Mouse (Mus musculus) liver, embryonic 12.5 days (tissue): Measurements from ENCODE around the gene Endog. TPM values are rescaled to one million over a fixed set of nuclear protein-coding genes. Genes with fewer than 3 reads are reported as not detected.

ENCODE experiments used
- ATAC-seq: fragments of 200-750 bp; cut with Nextera tagmentation; 2 replicates; pipeline ENCODE4 v1.8.0; 2017; ENCODE audit warnings: moderate number of reproducible peaks, mild to moderate bottlenecking, moderate library complexity
- H3K27ac ChIP-seq: fragments of 300-500 bp; sonication (generic); 2 replicates; pipeline ENCODE4 v1.5.1; 2016; ENCODE audit warnings: mild to moderate bottlenecking
- H3K27me3 ChIP-seq: fragments of 300-500 bp; sonication (generic); replicated peaks from 2 replicates; pipeline ENCODE4 v1.6.1; 2016; ENCODE audit warnings: mild to moderate bottlenecking, moderate library complexity
- H3K36me3 ChIP-seq: fragments of 300-500 bp; sonication (generic); 2 replicates; pipeline ENCODE4 v1.6.1; 2016; ENCODE audit warnings: mild to moderate bottlenecking, moderate library complexity
- H3K4me1 ChIP-seq: fragments of 300-500 bp; sonication (generic); 2 replicates; pipeline ENCODE4 v1.6.1; 2016
- H3K4me2 ChIP-seq: fragments of 300-500 bp; sonication (generic); 2 replicates; pipeline ENCODE4 v1.6.1; 2016; ENCODE audit warnings: mild to moderate bottlenecking, moderate library complexity
- H3K4me3 ChIP-seq: fragments of 300-500 bp; sonication (generic); 2 replicates; pipeline ENCODE4 v1.5.1; 2016; ENCODE audit warnings: mild to moderate bottlenecking, moderate library complexity
- H3K9ac ChIP-seq: fragments of 300-500 bp; sonication (generic); 2 replicates; pipeline ENCODE4 v1.6.1; 2016; ENCODE audit warnings: mild to moderate bottlenecking, moderate library complexity
- H3K9me3 ChIP-seq: fragments of 300-500 bp; sonication (generic); replicated peaks from 2 replicates; pipeline ENCODE4 v1.6.1; 2016; ENCODE audit warnings: mild to moderate bottlenecking, moderate library complexity
- WGBS: fragments of 180-500 bp; shearing (Covaris S2); methylation state at CpG from one replicate; pipeline ENCODE4 v1.1.7; 2016; ENCODE audit not compliant: insufficient replicate concordance; 5-methylcytosine and 5-hydroxymethylcytosine counted together
- polyA plus RNA-seq: library from polyadenylated mRNA; unstranded; fragments of >200 nt; fragmentation: Nextera tagmentation; extraction: Ambion mirVana; gene quantifications from 2 replicates; pipeline ENCODE4 v1.2.1, GENCODE M21; 2016

Endog gene
- polyA plus RNA-seq, 1 experiment from 2014 or later: 23.0 TPM

- peak; percentile 49; the same call in 1 of the 2 replicates for ATAC-seq
- Histone ChIP-seq H3K9me3 (no peaks in the 10 kb centered on the region), H3K36me3 (0 out of 2 replicates have a peak, but pooled peaks cover 5% of the 10 kb centered on the region), H3K27ac (no peak overlapping the region; the same call in 1 of the 2 replicates), H3K4me1 (peaks cover 21% of the 10 kb centered on the region), H3K4me3 (no peak overlapping the region), H3K4me2 (no peak overlapping the region), H3K9ac (no peak overlapping the region), H3K27me3 (no peaks in the 10 kb centered on the region)
- WGBS: 64% methylated on average over 4 of the region's 4 CpGs
These were observed 26.7 kb downstream of the Endog start for GRCm38 (mm10) chr2:30198021-30198420.

- Histone ChIP-seq H3K4me2 (no peak overlapping the region), H3K36me3 (no peaks in the 10 kb centered on the region), H3K9ac (no peak overlapping the region), H3K4me3 (no peak overlapping the region), H3K9me3 (no peaks in the 10 kb centered on the region), H3K4me1 (peaks cover 35% of the 10 kb centered on the region), H3K27me3 (no peaks in the 10 kb centered on the region), H3K27ac (peak overlapping the region; percentile 49)
- 33% methylated on average over 1 of the region's 1 CpGs for WGBS
- ATAC-seq: no peak
These were observed 28.7 kb downstream of the Endog start for GRCm38 (mm10) chr2:30199984-30200383.

GRCm38 (mm10) chr2:30200388-30200925, 29.2 kb downstream of the Endog start:
- 64% methylated on average over 5 of the region's 5 CpGs for WGBS
- H3K27me3 ChIP-seq: no peaks in the 10 kb centered on the region
- H3K9ac ChIP-seq: no peak overlapping the region
- H3K27ac ChIP-seq: peak overlapping the region; percentile 37
- no peaks in the 10 kb centered on the region for H3K9me3 ChIP-seq
- H3K36me3 ChIP-seq: no peaks in the 10 kb centered on the region
- no peak overlapping the region for H3K4me3 ChIP-seq
- no peak for ATAC-seq
- H3K4me2 ChIP-seq: no peak overlapping the region
- peaks cover 39% of the 10 kb centered on the region for H3K4me1 ChIP-seq

GRCm38 (mm10) chr2:30203439-30203838, 32.1 kb downstream of the Endog start:
- no peaks in the 10 kb centered on the region for H3K9me3 ChIP-seq
- 65% methylated on average over 7 of the region's 7 CpGs for WGBS
- no peak overlapping the region for H3K27ac ChIP-seq
- ATAC-seq: no peak
- H3K9ac ChIP-seq: no peak overlapping the region
- H3K36me3 ChIP-seq: no peaks in the 10 kb centered on the region
- no peak overlapping the region for H3K4me3 ChIP-seq
- H3K27me3 ChIP-seq: no peaks in the 10 kb centered on the region
- H3K4me1 ChIP-seq: peaks cover 42% of the 10 kb centered on the region
- no peak overlapping the region for H3K4me2 ChIP-seq

GRCm38 (mm10) chr2:30205255-30205628, 33.9 kb downstream of the Endog start:
- Histone ChIP-seq H3K4me1 (peaks cover 31% of the 10 kb centered on the region), H3K27me3 (no peaks in the 10 kb centered on the region), H3K9me3 (no peaks in the 10 kb centered on the region), H3K4me3 (peak overlapping the region; percentile 80), H3K9ac (peak overlapping the region; percentile 77), H3K27ac (peak overlapping the region; percentile 81), H3K4me2 (peak overlapping the region; percentile 92), H3K36me3 (no peaks in the 10 kb centered on the region)
- ATAC-seq: peak; percentile 33
- 1% methylated on average over 13 of the region's 13 CpGs for WGBS

GRCm38 (mm10) chr2:30205629-30206357, 34.5 kb downstream of the Endog start, which contains the start of gene Kyat1:
Gene Kyat1, minus strand, starts transcription at chr2:30205847.
- Histone ChIP-seq H3K27ac (peak within 1 kb of the TSS; percentile 81), H3K4me1 (peaks cover 31% of the 10 kb centered on the region), H3K27me3 (no peaks in the 10 kb centered on the region), H3K36me3 (no peaks in the 10 kb centered on the region), H3K9me3 (no peaks in the 10 kb centered on the region), H3K4me2 (peak within 1 kb of the TSS; percentile 92), H3K9ac (peak within 1 kb of the TSS; percentile 77), H3K4me3 (peak within 1 kb of the TSS; percentile 80)
- 1% methylated on average over 44 of the region's 44 CpGs for WGBS
- peak; percentile 90 for ATAC-seq

- no peak for ATAC-seq
- H3K36me3 ChIP-seq: no peaks in the 10 kb centered on the region
- H3K27ac ChIP-seq: no peak overlapping the region
- H3K4me3 ChIP-seq: no peak overlapping the region
- H3K9me3 ChIP-seq: no peaks in the 10 kb centered on the region
- H3K27me3 ChIP-seq: no peaks in the 10 kb centered on the region; the same call in 1 of the 2 replicates
- H3K4me1 ChIP-seq: peaks cover 31% of the 10 kb centered on the region
- 83% methylated on average over 4 of the region's 4 CpGs for WGBS
- no peak overlapping the region for H3K4me2 ChIP-seq
- no peak overlapping the region for H3K9ac ChIP-seq
These were observed 36.1 kb downstream of the Endog start for GRCm38 (mm10) chr2:30207401-30207800.

- Histone ChIP-seq H3K4me3 (no peak overlapping the region), H3K4me2 (no peak overlapping the region), H3K27me3 (no peaks in the 10 kb centered on the region; the same call in 1 of the 2 replicates), H3K4me1 (peaks cover 31% of the 10 kb centered on the region), H3K36me3 (no peaks in the 10 kb centered on the region), H3K27ac (no peak overlapping the region), H3K9me3 (no peaks in the 10 kb centered on the region), H3K9ac (no peak overlapping the region)
- WGBS: 67% methylated on average over 5 of the region's 5 CpGs
- no peak for ATAC-seq
These were observed 36.6 kb downstream of the Endog start for GRCm38 (mm10) chr2:30207886-30208285.

- no peak overlapping the region for H3K4me2 ChIP-seq
These were observed 40.3 kb downstream of the Endog start for GRCm38 (mm10) chr2:30211408-30212168.

GRCm38 (mm10) chr2:30212169-30212545, 40.9 kb downstream of the Endog start:
- Histone ChIP-seq H3K4me2 (no peak overlapping the region), H3K4me3 (no peak overlapping the region), H3K4me1 (peaks cover 5% of the 10 kb centered on the region), H3K27ac (peak overlapping the region; percentile 62; the same call in 1 of the 2 replicates), H3K9me3 (no peaks in the 10 kb centered on the region), H3K36me3 (no peaks in the 10 kb centered on the region), H3K9ac (no peak overlapping the region), H3K27me3 (no peaks in the 10 kb centered on the region; the same call in 1 of the 2 replicates)
- 58% methylated on average over 4 of the region's 4 CpGs for WGBS
- no peak for ATAC-seq

More at GRCm38 (mm10) chr2:30211408-30212168, 40.3 kb downstream of the Endog start:
- Histone ChIP-seq H3K4me1 (peaks cover 11% of the 10 kb centered on the region), H3K36me3 (no peaks in the 10 kb centered on the region), H3K27ac (peak overlapping the region; percentile 62; the same call in 1 of the 2 replicates), H3K27me3 (no peaks in the 10 kb centered on the region; the same call in 1 of the 2 replicates), H3K9me3 (no peaks in the 10 kb centered on the region), H3K4me3 (no peak overlapping the region), H3K9ac (no peak overlapping the region)
- WGBS: 65% methylated on average over 6 of the region's 6 CpGs
- ATAC-seq: no peak

GRCm38 (mm10) chr2:30212951-30213350, 41.7 kb downstream of the Endog start:
- Histone ChIP-seq H3K4me3 (no peak overlapping the region), H3K36me3 (no peaks in the 10 kb centered on the region), H3K4me1 (peaks cover 5% of the 10 kb centered on the region; the same call in 1 of the 2 replicates), H3K9ac (no peak overlapping the region), H3K27ac (no peak overlapping the region), H3K27me3 (no peaks in the 10 kb centered on the region; the same call in 1 of the 2 replicates), H3K4me2 (no peak overlapping the region), H3K9me3 (no peaks in the 10 kb centered on the region)
- no peak for ATAC-seq
- WGBS: 37% methylated on average over 1 of the region's 1 CpGs

GRCm38 (mm10) chr2:30214745-30215144, 43.5 kb downstream of the Endog start:
- whole genome bisulfite sequencing: 78% methylated on average over 3 of the region's 3 CpGs
- H3K4me1 ChIP-seq: peaks cover 5% of the 10 kb centered on the region; the same call in 1 of the 2 replicates
- H3K27ac ChIP-seq: no peak overlapping the region
- no peak overlapping the region for H3K9ac ChIP-seq
- no peaks in the 10 kb centered on the region for H3K9me3 ChIP-seq
- no peak overlapping the region for H3K4me2 ChIP-seq
- no peaks in the 10 kb centered on the region for H3K36me3 ChIP-seq
- no peak overlapping the region for H3K4me3 ChIP-seq
- no peak for ATAC-seq
- no peaks in the 10 kb centered on the region; the same call in 1 of the 2 replicates for H3K27me3 ChIP-seq
